Mouse (Mus musculus): ENCODE results near the gene Zdhhc5. TPM values are rescaled to one million over a fixed set of nuclear protein-coding genes. Genes with fewer than 3 reads are reported as not detected.
"Not testable (repeated sequence)": the region's sequence is repeated elsewhere in the genome, so short reads cannot be mapped to it uniquely, and the experiment has no call there.

The Zdhhc5 gene
- polyA plus RNA-seq, 1 experiment from 2014 or later = 32.0 TPM

- H3K27me3 ChIP-seq = no peaks in the 10 kb centered on the region
- under 1% methylated on average over 11 of the region's 11 CpGs for WGBS
- 0 out of 2 replicates have a peak, but pooled peaks have one; percentile 5 for ATAC-seq (ENCODE audit: insufficient number of reproducible peaks, insufficient read depth, low FRiP score, low TSS enrichment, low read depth)
Observed at GRCm38 (mm10) chr2:84734351-84734864, 19.4 kb upstream of the Zdhhc5 start.

GRCm38 (mm10) chr2:84733579-84734300, 18.8 kb upstream of the Zdhhc5 start, which contains the start of gene Ypel4:
Ypel4 (plus strand) TSS chr2:84734058.
- H3K9me3 ChIP-seq = no peaks in the 10 kb centered on the region
- H3K27me3 ChIP-seq = no peaks in the 10 kb centered on the region
- H3K27ac ChIP-seq = peak within 1 kb of the TSS; percentile 56
- no peaks in the 10 kb centered on the region for H3K36me3 ChIP-seq
- 5% methylated on average over 8 of the region's 8 CpGs for WGBS
- ATAC-seq (ENCODE audit: insufficient number of reproducible peaks, insufficient read depth, low FRiP score, low TSS enrichment, low read depth) = peak; percentile 23
- H3K4me1 ChIP-seq (replicated peaks) = peaks cover 53% of the 10 kb centered on the region
- H3K4me2 ChIP-seq = peak within 1 kb of the TSS; percentile 75
- H3K9ac ChIP-seq (replicated peaks) = peak within 1 kb of the TSS; percentile 74
- H3K4me3 ChIP-seq (replicated peaks) = peak within 1 kb of the TSS; percentile 50

More at GRCm38 (mm10) chr2:84734351-84734864, 19.4 kb upstream of the Zdhhc5 start:
- Histone ChIP-seq H3K4me3 (replicated peaks) (peak overlapping the region; percentile 50), H3K9ac (replicated peaks) (peak overlapping the region; percentile 74), H3K27ac (peak overlapping the region; percentile 56; the same call in 1 of the 2 replicates), H3K4me1 (replicated peaks) (peaks cover 59% of the 10 kb centered on the region), H3K9me3 (no peaks in the 10 kb centered on the region), H3K4me2 (peak overlapping the region; percentile 75), H3K36me3 (no peaks in the 10 kb centered on the region)

DNA sequence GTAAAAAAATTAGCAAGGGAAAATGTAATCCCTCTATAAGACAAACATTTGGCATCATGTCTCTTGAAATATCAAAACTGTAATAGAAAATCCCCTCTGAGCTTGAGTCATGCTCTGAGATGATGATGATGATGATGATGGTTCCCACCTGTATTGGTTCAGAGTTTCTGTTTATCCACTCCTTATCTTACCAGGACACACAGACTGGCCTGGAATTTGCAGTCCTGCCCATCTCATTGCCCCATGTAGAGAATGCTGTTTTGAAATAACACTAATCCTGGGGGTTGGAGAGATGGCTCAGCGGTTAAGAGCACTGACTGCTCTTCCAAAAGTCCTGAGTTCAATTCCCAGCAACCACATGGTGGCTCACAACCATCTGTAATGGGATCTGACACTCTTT, 17.4 kb upstream of the Zdhhc5 start:
- no peak for ATAC-seq (ENCODE audit: insufficient number of reproducible peaks, insufficient read depth, low FRiP score, low TSS enrichment, low read depth)
- H3K27ac ChIP-seq = no peak overlapping the region
- 80% methylated on average over 1 of the region's 1 CpGs for WGBS
- H3K27me3 ChIP-seq = no peaks in the 10 kb centered on the region
- H3K4me2 ChIP-seq = no peak overlapping the region
- no peak overlapping the region for H3K4me3 ChIP-seq (replicated peaks)
- H3K36me3 ChIP-seq = no peaks in the 10 kb centered on the region
- H3K9ac ChIP-seq (replicated peaks) = no peak overlapping the region
- H3K4me1 ChIP-seq (replicated peaks) = peaks cover 39% of the 10 kb centered on the region
- no peaks in the 10 kb centered on the region for H3K9me3 ChIP-seq

- Histone ChIP-seq H3K27me3 (no peaks in the 10 kb centered on the region), H3K4me2 (no peak overlapping the region), H3K9me3 (no peaks in the 10 kb centered on the region), H3K36me3 (no peaks in the 10 kb centered on the region), H3K9ac (replicated peaks) (no peak overlapping the region), H3K27ac (no peak overlapping the region), H3K4me3 (replicated peaks) (no peak overlapping the region), H3K4me1 (replicated peaks) (peaks cover 32% of the 10 kb centered on the region)
- WGBS = 79% methylated on average over 3 of the region's 3 CpGs
- ATAC-seq (ENCODE audit: insufficient number of reproducible peaks, insufficient read depth, low FRiP score, low TSS enrichment, low read depth) = no peak
Observed at GRCm38 (mm10) chr2:84731206-84731605, 16.2 kb upstream of the Zdhhc5 start.

DNA sequence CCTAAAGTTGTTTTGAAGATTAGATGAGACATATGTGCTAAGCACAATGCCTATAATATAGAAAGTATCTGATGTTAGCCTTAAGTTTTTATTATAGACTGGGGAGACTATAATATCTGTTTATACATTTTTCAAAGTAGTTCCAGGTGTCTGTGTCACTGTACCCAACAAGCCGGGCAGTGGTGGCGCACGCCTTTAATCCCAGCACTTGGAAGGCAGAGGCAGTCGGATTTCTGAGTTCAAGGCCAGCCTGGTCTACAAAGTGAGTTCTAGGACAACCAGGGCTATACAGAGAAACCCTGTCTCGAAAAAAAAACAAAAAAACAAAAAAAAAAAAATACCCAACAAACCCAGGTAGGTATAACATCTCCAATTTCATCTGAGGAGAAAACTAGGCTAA, 13.2 kb upstream of the Zdhhc5 start:
- H3K4me2 ChIP-seq = 0 out of 2 replicates have a peak overlapping the region, but pooled peaks have one; percentile 92
- H3K4me3 ChIP-seq (replicated peaks); H3K4me1 ChIP-seq (replicated peaks); H3K9ac ChIP-seq (replicated peaks); H3K9me3 ChIP-seq; H3K27me3 ChIP-seq; ATAC-seq (ENCODE audit: insufficient number of reproducible peaks, insufficient read depth, low FRiP score, low TSS enrichment, low read depth); H3K27ac ChIP-seq: not testable (repeated sequence)
- 80% methylated on average over 5 of the region's 5 CpGs for WGBS
- peaks cover 26% of the 10 kb centered on the region for H3K36me3 ChIP-seq

DNA sequence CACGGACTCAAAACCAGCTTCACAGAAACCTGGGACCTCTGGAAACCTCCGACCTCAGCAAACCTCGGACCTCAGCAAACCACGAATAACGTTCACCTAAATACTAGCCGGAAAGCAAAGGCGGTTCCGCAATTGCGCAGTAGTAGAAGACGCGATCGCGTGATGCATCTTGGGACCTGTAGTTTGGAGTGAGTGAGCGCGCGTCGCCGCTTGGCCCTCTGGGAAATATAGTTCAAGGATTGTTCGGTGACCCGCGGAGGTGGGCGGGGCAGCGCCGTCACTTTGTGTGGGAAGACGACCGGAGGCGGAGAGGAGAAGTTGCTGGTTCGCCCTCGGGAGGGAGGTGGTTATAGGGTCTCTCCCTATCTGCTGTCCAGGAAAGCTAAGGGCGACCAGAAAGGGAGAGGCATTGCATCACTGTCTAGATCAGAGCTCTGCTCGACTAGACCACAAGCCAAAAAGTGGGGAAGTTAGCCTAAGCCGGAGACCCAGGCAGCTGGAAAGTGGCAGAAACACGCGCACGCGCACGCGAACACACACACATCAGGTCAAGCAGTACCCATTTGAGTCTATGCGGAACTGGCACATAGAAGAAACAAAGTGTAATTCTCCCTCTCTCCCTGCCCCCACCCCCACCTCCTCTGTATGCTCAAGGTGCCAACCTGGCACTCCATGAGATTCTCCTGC, 12.3 kb upstream of the Zdhhc5 start, which contains the start of gene Clp1:
Clp1 (minus strand) TSS at position 179 of the 687 bp plus-strand sequence.
- peak within 1 kb of the TSS; percentile 62; the same call in 1 of the 2 replicates for H3K27ac ChIP-seq
- peak; percentile 95 for ATAC-seq (ENCODE audit: insufficient number of reproducible peaks, insufficient read depth, low FRiP score, low TSS enrichment, low read depth)
- under 1% methylated on average over 39 of the region's 39 CpGs for WGBS

GRCm38 (mm10) chr2:84726716-84727115, 11.7 kb upstream of the Zdhhc5 start:
- H3K27ac ChIP-seq = peak overlapping the region; percentile 53; the same call in 1 of the 2 replicates

More for the DNA sequence above, 12.3 kb upstream of the Zdhhc5 start, which contains the start of gene Clp1:
- peaks cover 30% of the 10 kb centered on the region for H3K36me3 ChIP-seq
- H3K9ac ChIP-seq (replicated peaks) = peak within 1 kb of the TSS; percentile 63
- peaks cover 7% of the 10 kb centered on the region for H3K4me1 ChIP-seq (replicated peaks)
- peak within 1 kb of the TSS; percentile 61 for H3K4me3 ChIP-seq (replicated peaks)
- no peaks in the 10 kb centered on the region for H3K9me3 ChIP-seq
- no peaks in the 10 kb centered on the region for H3K27me3 ChIP-seq
- H3K4me2 ChIP-seq = peak within 1 kb of the TSS; percentile 92

GRCm38 (mm10) chr2:84725770-84726169, 10.8 kb upstream of the Zdhhc5 start:
- no peak for ATAC-seq (ENCODE audit: insufficient number of reproducible peaks, insufficient read depth, low FRiP score, low TSS enrichment, low read depth)
- no peak overlapping the region for H3K27ac ChIP-seq
- WGBS = 90% methylated on average over 10 of the region's 10 CpGs
- no peak overlapping the region for H3K4me2 ChIP-seq
- no peaks in the 10 kb centered on the region for H3K9me3 ChIP-seq
- no peaks in the 10 kb centered on the region for H3K27me3 ChIP-seq
- H3K4me3 ChIP-seq (replicated peaks) = 0 out of 2 replicates have a peak overlapping the region, but pooled peaks have one; percentile 61
- H3K36me3 ChIP-seq = peaks cover 42% of the 10 kb centered on the region
- H3K4me1 ChIP-seq (replicated peaks) = peaks cover 7% of the 10 kb centered on the region
- H3K9ac ChIP-seq (replicated peaks) = no peak overlapping the region

More at GRCm38 (mm10) chr2:84726716-84727115, 11.7 kb upstream of the Zdhhc5 start:
- peak overlapping the region; percentile 92 for H3K4me2 ChIP-seq
- 6% methylated on average over 9 of the region's 9 CpGs for WGBS
- no peaks in the 10 kb centered on the region for H3K27me3 ChIP-seq
- peak overlapping the region; percentile 63 for H3K9ac ChIP-seq (replicated peaks)
- peak overlapping the region; percentile 61 for H3K4me3 ChIP-seq (replicated peaks)
- H3K4me1 ChIP-seq (replicated peaks) = peaks cover 7% of the 10 kb centered on the region
- H3K9me3 ChIP-seq = no peaks in the 10 kb centered on the region
- ATAC-seq (ENCODE audit: insufficient number of reproducible peaks, insufficient read depth, low FRiP score, low TSS enrichment, low read depth) = 0 out of 2 replicates have a peak, but pooled peaks have one; percentile 2
- H3K36me3 ChIP-seq = peaks cover 36% of the 10 kb centered on the region

GRCm38 (mm10) chr2:84723856-84724255, 8.9 kb upstream of the Zdhhc5 start:
- 97% methylated on average over 14 of the region's 14 CpGs for WGBS
- Histone ChIP-seq H3K27me3 (no peaks in the 10 kb centered on the region), H3K4me3 (replicated peaks) (no peak overlapping the region), H3K4me2 (no peak overlapping the region), H3K9ac (replicated peaks) (no peak overlapping the region), H3K36me3 (peaks cover 42% of the 10 kb centered on the region), H3K27ac (no peak overlapping the region), H3K9me3 (no peaks in the 10 kb centered on the region), H3K4me1 (replicated peaks) (peaks cover 7% of the 10 kb centered on the region)
- no peak for ATAC-seq (ENCODE audit: insufficient number of reproducible peaks, insufficient read depth, low FRiP score, low TSS enrichment, low read depth)

DNA sequence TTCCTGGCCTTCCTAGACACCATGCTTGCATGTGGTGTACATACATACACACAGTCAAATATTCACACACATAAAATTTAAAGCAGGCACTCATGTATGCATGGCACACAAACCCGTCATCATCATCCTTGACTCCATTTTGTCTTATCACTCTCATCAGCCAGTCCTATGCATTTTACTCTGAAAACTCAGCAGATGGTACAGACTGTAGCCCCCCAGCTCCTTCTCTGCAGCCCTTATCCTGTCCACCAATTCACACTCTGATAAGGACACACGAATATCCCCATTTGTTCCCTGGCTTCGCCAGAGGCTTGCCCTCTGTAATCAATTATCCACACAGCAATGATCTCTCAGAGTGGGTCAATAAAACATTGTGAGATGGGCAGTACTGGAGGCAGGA, 6.2 kb upstream of the Zdhhc5 start:
- 81% methylated on average over 3 of the region's 3 CpGs for WGBS
- no peak overlapping the region for H3K27ac ChIP-seq

DNA sequence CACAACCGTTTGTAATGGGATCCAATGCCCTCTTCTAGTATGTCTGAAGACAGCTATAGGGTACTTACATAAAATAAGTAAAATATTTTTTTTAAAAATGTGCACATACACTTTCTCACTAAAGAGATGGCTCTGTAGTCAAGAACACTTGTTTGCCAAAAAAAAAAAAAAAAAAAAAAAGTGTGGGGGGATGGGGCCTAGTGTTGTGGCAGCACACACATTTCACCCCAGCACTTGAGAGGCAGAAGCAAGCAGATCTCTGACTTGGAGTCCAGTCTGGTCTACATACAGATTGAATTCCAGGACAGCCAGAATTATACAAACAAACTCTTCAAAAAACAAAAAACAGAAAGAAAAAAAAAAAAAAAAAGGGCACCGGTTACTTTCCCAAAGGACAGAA, 5.7 kb upstream of the Zdhhc5 start:
- H3K9ac ChIP-seq (replicated peaks) = no peak overlapping the region
- H3K27me3 ChIP-seq = no peaks in the 10 kb centered on the region
- 86% methylated on average over 2 of the region's 2 CpGs for WGBS
- no peaks in the 10 kb centered on the region for H3K9me3 ChIP-seq
- H3K4me2 ChIP-seq = no peak overlapping the region
- no peak overlapping the region for H3K27ac ChIP-seq
- H3K4me3 ChIP-seq (replicated peaks) = no peak overlapping the region
- peaks cover 41% of the 10 kb centered on the region for H3K36me3 ChIP-seq
- no peak for ATAC-seq (ENCODE audit: insufficient number of reproducible peaks, insufficient read depth, low FRiP score, low TSS enrichment, low read depth)
- H3K4me1 ChIP-seq (replicated peaks) = no peaks in the 10 kb centered on the region; the same call in 1 of the 2 replicates

More for the DNA sequence above, 6.2 kb upstream of the Zdhhc5 start:
- H3K4me1 ChIP-seq (replicated peaks) = peaks cover 1% of the 10 kb centered on the region
- no peak overlapping the region for H3K9ac ChIP-seq (replicated peaks)
- ATAC-seq (ENCODE audit: insufficient number of reproducible peaks, insufficient read depth, low FRiP score, low TSS enrichment, low read depth) = no peak
- H3K4me2 ChIP-seq = no peak overlapping the region
- H3K9me3 ChIP-seq = no peaks in the 10 kb centered on the region
- H3K27me3 ChIP-seq = no peaks in the 10 kb centered on the region
- H3K4me3 ChIP-seq (replicated peaks) = no peak overlapping the region
- peaks cover 42% of the 10 kb centered on the region for H3K36me3 ChIP-seq
